Mouse (Mus musculus) CD4-positive, CD25-positive, alpha-beta regulatory T cell, adult 2 months (primary cell): ENCODE data around the gene Bco1.

Experiments
- DNase-seq: peaks from one replicate; pipeline ENCODE4 v3.0.0-alpha.2; 2012; ENCODE audit warnings: low read depth, low spot score

Bco1 gene

GRCm38 (mm10) chr8:117095647-117096046, at the start of gene Bco1:
Bco1 (plus strand) TSS chr8:117095854.
- no peak for DNase-seq

- DNase-seq = no peak
Measured at GRCm38 (mm10) chr8:117049444-117049843, 46.2 kb upstream of the Bco1 start.

GRCm38 (mm10) chr8:117050763-117051162, 44.9 kb upstream of the Bco1 start:
- DNase-seq = no peak

GRCm38 (mm10) chr8:117051316-117051715, 44.3 kb upstream of the Bco1 start:
- no peak for DNase-seq

GRCm38 (mm10) chr8:117053135-117054079, 42.2 kb upstream of the Bco1 start:
- peak; percentile 65 for DNase-seq

- DNase-seq = no peak
Measured at GRCm38 (mm10) chr8:117054146-117054545, 41.5 kb upstream of the Bco1 start.

GRCm38 (mm10) chr8:117055097-117055496, 40.6 kb upstream of the Bco1 start:
- DNase-seq = no peak

GRCm38 (mm10) chr8:117059021-117059420, 36.6 kb upstream of the Bco1 start:
- no peak for DNase-seq

DNA sequence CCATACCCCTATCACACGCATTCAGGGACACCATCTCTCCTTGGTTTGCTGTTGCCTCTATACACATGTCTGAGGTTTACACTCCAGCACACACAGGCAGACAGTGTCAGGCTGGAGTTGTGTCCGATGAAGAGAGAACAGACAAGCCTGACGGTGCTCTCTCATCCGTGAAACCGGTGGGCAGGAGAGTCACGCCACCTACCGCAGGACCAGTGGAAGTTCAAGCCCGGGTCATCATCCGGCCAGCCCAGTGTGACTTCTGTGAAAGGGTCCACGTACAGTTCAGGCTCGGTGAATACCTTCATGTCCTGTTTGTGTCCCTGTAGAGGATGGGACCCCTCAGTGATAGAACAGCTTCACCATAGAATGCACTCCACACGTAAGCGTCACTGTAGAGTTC, 35.3 kb upstream of the Bco1 start:
- DNase-seq = no peak

DNA sequence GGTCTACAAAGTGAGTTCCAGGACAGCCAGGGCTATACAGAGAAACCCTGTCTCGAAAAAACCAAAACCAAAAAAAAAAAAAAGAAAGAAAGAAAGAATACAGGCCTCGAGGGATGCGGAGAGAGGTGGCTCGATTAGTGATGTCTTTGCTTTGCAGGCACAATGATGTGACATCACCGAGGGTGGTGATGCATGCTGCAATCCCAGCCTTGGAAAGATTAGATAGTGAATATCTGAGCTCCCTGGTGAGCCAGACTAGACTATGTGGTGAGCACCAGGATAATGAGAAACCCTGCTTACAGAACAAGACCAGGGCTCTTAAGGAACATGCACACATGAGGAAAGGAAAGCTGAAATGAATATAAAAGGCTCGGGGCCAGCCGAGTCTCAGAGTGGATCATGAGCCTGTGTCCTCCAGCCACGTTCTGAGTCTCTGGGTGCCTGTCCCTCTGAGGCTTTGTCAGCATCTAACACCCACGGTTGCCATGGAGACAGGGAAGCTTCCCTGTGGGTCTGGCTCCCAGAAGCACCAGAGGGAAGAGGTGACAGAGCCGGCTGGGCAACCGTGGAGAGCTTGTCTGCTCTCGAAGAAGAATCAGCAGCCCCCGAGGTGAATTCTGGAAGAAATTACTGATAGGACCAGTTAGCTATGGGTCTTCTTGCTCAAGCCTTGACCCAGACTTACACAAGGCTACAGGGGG, 34.3 kb upstream of the Bco1 start:
- DNase-seq = no peak

DNA sequence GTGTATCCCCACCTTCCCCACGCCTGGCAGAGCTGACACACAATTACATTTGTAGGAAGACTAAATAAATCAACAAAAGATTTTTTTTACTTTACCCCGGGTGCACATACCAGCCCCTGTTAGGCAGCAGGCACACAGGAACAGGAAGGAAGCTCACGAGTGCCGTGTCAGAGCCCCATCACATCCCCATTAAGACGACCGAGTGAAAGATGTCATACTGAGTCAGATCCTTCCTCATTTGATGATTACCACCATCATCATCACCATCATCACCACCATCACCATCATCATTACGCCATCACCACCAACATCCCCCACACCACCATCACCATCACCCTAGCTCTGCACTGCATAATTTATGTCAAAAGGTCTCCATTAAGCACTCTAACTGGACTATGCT, 28.7 kb upstream of the Bco1 start:
- DNase-seq = no peak

GRCm38 (mm10) chr8:117067396-117067795, 28.3 kb upstream of the Bco1 start:
- no peak for DNase-seq

DNA sequence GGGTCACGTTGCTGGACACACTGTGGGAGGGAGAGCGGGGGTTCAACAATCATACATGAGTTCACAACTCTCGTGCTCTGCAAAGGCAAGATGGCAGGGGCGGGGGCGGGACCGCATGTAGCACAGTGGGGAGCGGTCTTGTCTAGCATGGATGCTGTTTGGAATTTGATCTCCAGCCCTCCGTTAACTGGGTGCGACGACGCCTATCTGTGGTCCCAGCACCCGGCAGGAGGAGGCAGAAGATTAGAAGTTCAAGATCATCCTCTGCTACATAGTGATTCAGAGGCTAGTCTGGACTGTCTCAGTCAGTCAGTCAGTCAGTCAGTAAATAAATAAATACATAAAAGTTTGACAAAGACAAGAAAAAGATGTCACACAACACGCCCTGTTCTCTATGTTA, 27.4 kb upstream of the Bco1 start:
- DNase-seq = no peak

- DNase-seq = peak; percentile 23
Measured at GRCm38 (mm10) chr8:117069708-117070107, 25.9 kb upstream of the Bco1 start.

DNA sequence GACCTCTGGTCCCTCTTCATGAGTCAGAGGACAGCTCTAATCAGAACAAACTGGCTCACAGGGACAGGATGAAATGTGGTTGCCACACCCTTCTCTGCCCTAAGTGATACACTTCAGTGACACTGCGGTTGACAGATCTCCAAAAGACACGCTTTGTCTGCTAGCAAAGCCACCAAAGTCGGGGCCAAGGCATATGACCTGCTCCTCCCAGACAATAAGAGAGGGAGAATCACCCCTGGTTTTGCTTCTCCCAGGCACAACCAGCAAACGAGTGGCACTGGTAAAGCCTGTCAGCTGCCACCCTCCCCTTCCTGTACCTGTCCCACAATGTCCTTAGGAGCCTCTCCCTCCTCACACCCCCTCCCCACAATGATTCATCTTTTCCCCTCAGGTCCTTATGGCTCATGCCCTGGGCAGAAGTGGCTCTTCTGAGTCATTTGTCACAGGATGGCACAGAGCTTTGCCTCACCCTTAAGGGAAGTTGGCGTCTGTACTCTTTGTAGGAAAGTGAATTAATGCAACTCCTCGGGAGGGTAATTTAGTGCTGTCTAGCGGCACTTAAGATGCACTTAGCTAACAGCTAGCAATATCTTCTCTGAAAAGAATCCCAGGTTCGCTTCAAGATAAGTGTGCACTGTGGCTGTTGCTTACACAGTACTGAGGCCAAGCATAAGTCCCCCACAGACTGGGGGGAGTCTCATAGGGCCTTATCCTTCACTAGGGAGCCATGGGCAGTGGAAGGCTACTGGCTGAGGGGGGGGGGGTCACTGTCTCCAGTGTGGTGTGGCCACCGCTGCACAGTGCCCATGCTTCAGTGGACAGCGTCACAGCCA, 21.1 kb upstream of the Bco1 start:
- DNase-seq = no peak

- no peak for DNase-seq
Measured at GRCm38 (mm10) chr8:117078367-117078926, 17.2 kb upstream of the Bco1 start.

DNA sequence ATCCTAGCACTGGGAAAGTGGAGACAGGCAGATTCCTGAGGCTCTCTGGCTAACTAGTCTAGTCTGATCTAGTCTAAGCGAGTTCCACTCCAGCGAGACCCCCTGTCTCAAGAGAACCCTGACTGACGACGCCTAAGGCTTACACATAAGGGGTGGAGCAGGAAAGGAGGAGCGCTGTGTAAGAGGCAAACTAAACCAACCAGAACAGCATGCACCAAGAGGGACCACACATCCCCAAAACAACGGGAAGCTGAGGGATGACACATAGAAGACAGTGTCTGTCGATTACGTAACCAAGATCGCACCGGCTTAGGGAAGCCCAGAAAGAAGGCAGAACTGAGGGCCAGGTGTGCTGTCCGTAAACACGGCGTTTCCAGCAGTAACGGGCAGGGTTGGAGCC, 16.0 kb upstream of the Bco1 start:
- DNase-seq = no peak

DNA sequence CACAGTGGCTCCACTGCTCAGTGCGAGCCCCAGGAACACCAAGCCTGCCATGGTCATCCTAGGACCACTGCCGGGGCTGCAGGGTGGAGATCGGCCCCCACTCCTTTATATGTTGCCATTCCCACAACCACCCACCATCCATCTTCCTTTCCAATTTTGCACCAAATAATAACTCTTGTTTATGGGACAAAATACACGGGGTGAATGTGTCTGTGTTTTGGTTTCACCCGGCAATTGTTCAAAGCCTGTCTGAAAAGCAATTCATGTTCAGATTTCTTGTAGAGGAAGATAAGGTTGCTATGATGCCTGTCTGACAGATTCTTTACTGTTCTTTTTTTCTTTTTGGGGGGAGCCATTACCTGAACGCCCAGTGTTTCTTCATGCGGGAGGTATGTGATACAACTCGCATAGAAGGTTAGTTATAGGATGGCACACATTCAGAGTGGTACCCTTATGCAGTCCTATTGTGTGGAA, 13.2 kb upstream of the Bco1 start, which contains the start of gene Pkd1l2:
Gene Pkd1l2, minus strand, starts transcription at position 51 of the 474 bp plus-strand sequence.
- DNase-seq = no peak

DNA sequence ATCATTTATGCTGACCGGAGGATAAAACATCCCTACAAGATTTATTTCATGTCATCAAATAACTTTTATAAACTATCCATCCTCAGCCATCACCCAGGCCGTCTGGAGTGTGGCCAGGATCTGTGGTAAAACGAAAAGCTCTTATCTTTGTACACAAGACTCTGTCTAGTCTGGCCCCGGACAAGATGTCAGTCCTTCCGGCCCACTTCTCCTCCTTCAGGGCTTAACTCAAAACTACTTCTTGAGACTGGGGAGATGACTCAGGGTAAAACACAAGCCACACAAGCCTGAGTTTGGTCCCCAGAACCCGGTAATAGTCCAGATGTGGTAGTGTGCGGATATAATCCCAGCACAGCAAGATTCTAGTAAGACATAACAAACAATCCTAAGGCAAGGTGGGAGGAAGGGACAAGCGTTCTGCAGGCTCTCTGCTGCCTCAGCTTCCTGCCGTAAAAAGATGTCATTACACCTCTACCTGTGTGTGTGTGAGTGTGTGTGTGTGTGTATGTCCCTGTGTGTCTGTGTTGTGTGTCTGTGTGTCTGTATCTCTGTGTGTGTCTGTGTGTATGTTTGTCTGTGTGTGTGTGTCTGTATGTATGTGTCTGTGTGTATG, 12.6 kb upstream of the Bco1 start:
- no peak for DNase-seq

GRCm38 (mm10) chr8:117085521-117085920, 10.1 kb upstream of the Bco1 start:
- no peak for DNase-seq

- DNase-seq = no peak
Measured at GRCm38 (mm10) chr8:117087036-117087435, 8.6 kb upstream of the Bco1 start.
